ENCODE assay signal across 11 mouse cellular contexts in the genomic region with DNA sequence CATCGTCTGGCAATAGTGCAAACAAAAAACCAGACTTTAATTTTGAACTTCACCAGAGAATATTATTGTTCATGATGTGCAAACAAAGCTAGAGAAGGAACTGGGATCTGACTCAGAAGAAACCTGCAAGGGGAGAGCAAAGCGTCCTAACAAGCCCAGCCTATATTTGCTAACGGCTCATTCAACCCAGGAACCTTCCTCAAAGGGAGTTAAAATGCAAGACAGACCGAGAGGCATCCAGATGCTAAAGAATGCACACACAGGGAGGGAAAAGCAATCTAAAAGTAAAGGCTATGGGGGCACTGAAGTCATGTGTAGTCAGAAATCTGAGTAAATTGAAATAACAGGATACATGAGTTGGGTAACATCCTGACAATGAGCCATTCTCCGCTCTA. TPM values are rescaled to one million over a fixed set of nuclear protein-coding genes. Genes with fewer than 3 reads are reported as not detected.
DNase-seq lines count a peak whose midpoint lies in the region; ATAC-seq and TF ChIP-seq lines count a peak whose summit lies in the region.
"Had no signal": no experiment of that assay in that cellular context is flagged by ENCODE, and none has a peak within 500 bp of the region (broad histone marks: within the 10 kb centered on the region; RNA-seq: fewer than 3 reads in every experiment).

No protein-coding gene starts in this region.

- no peak overlapping the region for H3K9ac ChIP-seq in midbrain, embryonic 13.5 days (replicated peaks)
- no peak overlapping the region for H3K9ac ChIP-seq in midbrain, embryonic 11.5 days (ENCODE audit: low read length)
- H3K9ac ChIP-seq in hindbrain, embryonic 15.5 days = no peak overlapping the region
- no peak overlapping the region for H3K9ac ChIP-seq in stomach, postnatal 0 days (ENCODE audit: low read length)
- H3K9ac ChIP-seq: heart, embryonic 12.5 days had no signal

- no peak overlapping the region for H3K4me3 ChIP-seq in gastrocnemius, adult 2 months
- no peak overlapping the region for H3K4me3 ChIP-seq in midbrain, embryonic 13.5 days (replicated peaks)
- H3K4me3 ChIP-seq in midbrain, embryonic 11.5 days (ENCODE audit: low read depth, low read length) = no peak overlapping the region
- H3K4me3 ChIP-seq in hindbrain, embryonic 15.5 days = no peak overlapping the region
- no peak overlapping the region for H3K4me3 ChIP-seq in stomach, postnatal 0 days (ENCODE audit: low read depth, low read length)
- H3K4me3 ChIP-seq: heart, embryonic 12.5 days had no signal

- peak; percentile 63 for ATAC-seq in midbrain, embryonic 13.5 days
- no peak for ATAC-seq in midbrain, embryonic 11.5 days (ENCODE audit: low FRiP score)
- ATAC-seq in hindbrain, embryonic 15.5 days (ENCODE audit: low FRiP score, low read depth) = no peak
- ATAC-seq in stomach, postnatal 0 days (ENCODE audit: low FRiP score, low TSS enrichment) = 0 out of 2 replicates have a peak, but pooled peaks have one; percentile 35

- H3K27me3 ChIP-seq in midbrain, embryonic 13.5 days = no peaks in the 10 kb centered on the region
- H3K27me3 ChIP-seq in midbrain, embryonic 11.5 days (ENCODE audit: control insufficient read depth, insufficient read depth, low read length) = no peaks in the 10 kb centered on the region
- no peaks in the 10 kb centered on the region for H3K27me3 ChIP-seq in hindbrain, embryonic 15.5 days
- H3K27me3 ChIP-seq in stomach, postnatal 0 days (ENCODE audit: control insufficient read depth, insufficient read depth, low read length) = no peaks in the 10 kb centered on the region
- H3K27me3 ChIP-seq: heart, embryonic 12.5 days had no signal

- no peak for TF ChIP-seq CTCF in gastrocnemius, adult 2 months (IDR thresholded peaks at IDR 0.05)
- TF ChIP-seq CTCF in stomach, postnatal 0 days (IDR thresholded peaks at IDR 0.05; ENCODE audit: low read depth) = no peak

- no peak for TF ChIP-seq EP300 in stomach, postnatal 0 days (optimal IDR thresholded peaks at IDR 0.05)

- no peak overlapping the region for H3K4me2 ChIP-seq in midbrain, embryonic 13.5 days (replicated peaks)
- no peak overlapping the region for H3K4me2 ChIP-seq in midbrain, embryonic 11.5 days
- 0 out of 2 replicates have a peak overlapping the region, but pooled peaks have one; percentile 36 for H3K4me2 ChIP-seq in hindbrain, embryonic 15.5 days
- no peak overlapping the region for H3K4me2 ChIP-seq in stomach, postnatal 0 days (replicated peaks; ENCODE audit: low read depth)
- H3K4me2 ChIP-seq: heart, embryonic 12.5 days had no signal

- H3K9me3 ChIP-seq in midbrain, embryonic 13.5 days = no peaks in the 10 kb centered on the region
- H3K9me3 ChIP-seq in midbrain, embryonic 11.5 days (ENCODE audit: control insufficient read depth, low read length) = no peaks in the 10 kb centered on the region
- H3K9me3 ChIP-seq in hindbrain, embryonic 15.5 days = no peaks in the 10 kb centered on the region
- no peaks in the 10 kb centered on the region for H3K9me3 ChIP-seq in stomach, postnatal 0 days (ENCODE audit: control insufficient read depth, low read length)
- H3K9me3 ChIP-seq: heart, embryonic 12.5 days had no signal

- peaks cover 25% of the 10 kb centered on the region for H3K4me1 ChIP-seq in midbrain, embryonic 13.5 days (replicated peaks)
- peaks cover 2% of the 10 kb centered on the region; the same call in 1 of the 2 replicates for H3K4me1 ChIP-seq in midbrain, embryonic 11.5 days (ENCODE audit: control insufficient read depth, insufficient read depth, low read length)
- H3K4me1 ChIP-seq in hindbrain, embryonic 15.5 days (replicated peaks) = peaks cover 20% of the 10 kb centered on the region
- peaks cover 4% of the 10 kb centered on the region; the same call in 1 of the 2 replicates for H3K4me1 ChIP-seq in stomach, postnatal 0 days (replicated peaks; ENCODE audit: control insufficient read depth, insufficient read depth)
- H3K4me1 ChIP-seq: heart, embryonic 12.5 days had no signal

- intact Hi-C loops in gastrocnemius, adult 2 months (cut with DNase I) = no loop called here

- H3K27ac ChIP-seq in gastrocnemius, adult 2 months = peak overlapping the region; percentile 61
- H3K27ac ChIP-seq in midbrain, embryonic 13.5 days = peak overlapping the region; percentile 54
- no peak overlapping the region; the same call in 1 of the 2 replicates for H3K27ac ChIP-seq in midbrain, embryonic 11.5 days (ENCODE audit: low read depth, low read length)
- peak overlapping the region; percentile 61 for H3K27ac ChIP-seq in hindbrain, embryonic 15.5 days (replicated peaks)
- peak overlapping the region; percentile 58 for H3K27ac ChIP-seq in stomach, postnatal 0 days (replicated peaks)

- no peaks in the 10 kb centered on the region for H3K36me3 ChIP-seq in midbrain, embryonic 13.5 days
- no peaks in the 10 kb centered on the region for H3K36me3 ChIP-seq in midbrain, embryonic 11.5 days (ENCODE audit: control insufficient read depth, insufficient read depth, low read length)
- no peaks in the 10 kb centered on the region for H3K36me3 ChIP-seq in hindbrain, embryonic 15.5 days
- no peaks in the 10 kb centered on the region for H3K36me3 ChIP-seq in stomach, postnatal 0 days (ENCODE audit: control insufficient read depth, insufficient read depth, low read length)
- H3K36me3 ChIP-seq: heart, embryonic 12.5 days had no signal

- DNase-seq in gastrocnemius, adult 2 months = no peak
- no peak for DNase-seq in gastrocnemius, postnatal 10 days
- DNase-seq in midbrain, embryonic 11.5 days (ENCODE audit: low spot score, missing footprints) = no peak
- DNase-seq in stomach, postnatal 0 days (ENCODE audit: low spot score) = no peak
- DNase-seq in thymus, postnatal 25 days = no peak
- no peak for DNase-seq in thymus, postnatal 10 days (ENCODE audit: low spot score in 2 of 2)
- DNase-seq: adrenal gland, postnatal 25 days; cerebellum, adult 9-10 months had no signal

- WGBS in midbrain, embryonic 13.5 days = 34% methylated on average over 5 of the region's 5 CpGs
- WGBS in midbrain, embryonic 11.5 days = 50% methylated on average over 5 of the region's 5 CpGs
- WGBS in hindbrain, embryonic 15.5 days = 24% methylated on average over 5 of the region's 5 CpGs
- WGBS in stomach, postnatal 0 days = 24% methylated on average over 5 of the region's 5 CpGs

RNA-seq across cellular contexts. Expression of a gene that starts 30.9 kb away (rescaled TPM):
- total RNA-seq in gastrocnemius, adult 2 months (2021) = 10 to 100 TPM; 10.2 to 11.1 TPM
- total RNA-seq in gastrocnemius, postnatal 10 days (2021) = 1 to 10 TPM; 8.0 to 9.0 TPM
- 46.4 and 50.1 TPM in 2 replicates for polyA plus RNA-seq in midbrain, embryonic 13.5 days (2015; fragmentation: Nextera tagmentation; extraction: Ambion mirVana)
- polyA plus RNA-seq in midbrain, embryonic 11.5 days (2014; fragmentation: Nextera tagmentation; extraction: Ambion mirVana) = 47.8 and 49.2 TPM in 2 replicates
- polyA plus RNA-seq in hindbrain, embryonic 15.5 days (2015; fragmentation: Nextera tagmentation; extraction: Ambion mirVana) = 42.8 and 45.2 TPM in 2 replicates
- 7.4 and 7.8 TPM in 2 replicates for polyA plus RNA-seq in stomach, postnatal 0 days (2015; fragmentation: Nextera tagmentation; extraction: Ambion mirVana)

RNA-seq across cellular contexts. Expression of a gene that starts 37.8 kb away (rescaled TPM):
- total RNA-seq in gastrocnemius, adult 2 months (2021) = 10 to 100 TPM; 11.8 to 14.4 TPM
- total RNA-seq in gastrocnemius, postnatal 10 days (2021) = 10 to 100 TPM; 12.4 to 16.1 TPM
- 7.6 and 7.7 TPM in 2 replicates for polyA plus RNA-seq in midbrain, embryonic 13.5 days (2015; fragmentation: Nextera tagmentation; extraction: Ambion mirVana)
- 7.7 and 8.0 TPM in 2 replicates for polyA plus RNA-seq in midbrain, embryonic 11.5 days (2014; fragmentation: Nextera tagmentation; extraction: Ambion mirVana)
- polyA plus RNA-seq in hindbrain, embryonic 15.5 days (2015; fragmentation: Nextera tagmentation; extraction: Ambion mirVana) = 5.5 and 6.0 TPM in 2 replicates
- polyA plus RNA-seq in stomach, postnatal 0 days (2015; fragmentation: Nextera tagmentation; extraction: Ambion mirVana) = 2.8 and 3.0 TPM in 2 replicates

Comparison
In these comparisons a context has a peak if more than half of its experiments do, and no peak if none do; other contexts are left out.
1. ATAC-seq: peak in midbrain, embryonic 13.5 days (single experiment) and stomach, postnatal 0 days (single experiment); none in midbrain, embryonic 11.5 days (single experiment) and hindbrain, embryonic 15.5 days (single experiment).